Mouse (Mus musculus): ENCODE measurements at regions not wholly inside any gene's neighbourhood (a gene's known extent, or its start where the extent isn't known, plus 50 kb on each side); places are given as distances from the start of the nearest gene placed in this dataset.

DNA sequence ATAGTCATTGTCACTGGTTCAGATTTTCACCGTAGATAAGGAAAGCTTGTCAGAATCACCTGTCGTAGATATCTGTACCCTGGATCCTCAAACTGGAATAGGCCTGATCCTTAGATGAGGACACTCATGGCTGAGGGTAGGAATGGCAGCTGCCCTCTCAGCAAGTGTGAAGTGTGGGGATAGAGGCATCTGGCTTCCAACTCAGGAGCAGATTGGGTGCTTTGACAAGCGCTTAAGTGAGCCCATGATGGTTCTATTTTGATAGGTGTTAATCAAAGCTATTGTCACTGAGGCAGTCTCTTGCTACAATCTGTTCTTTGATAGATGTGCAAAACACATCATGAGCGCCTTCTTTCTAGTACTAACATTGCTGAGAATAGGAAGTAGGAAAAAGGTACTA lies 114.9 kb upstream of the Kcnip4 start:
- TF ChIP-seq GATA1 (IDR thresholded peaks at IDR 0.05; ENCODE audit: low read length), result no peak
- no peak for TF ChIP-seq TAL1 (IDR thresholded peaks at IDR 0.05; ENCODE audit: low read length)

Measured in erythroblast, embryonic 14.5 days (primary cell).